Mouse (Mus musculus): Measurements from ENCODE around the gene Slco4a1. TPM values are rescaled to one million over a fixed set of nuclear protein-coding genes. Genes with fewer than 3 reads are reported as not detected.

Slco4a1 gene
- 1.7 and 2.4 TPM in 2 replicates for polyA plus RNA-seq (2015; fragmentation: Nextera tagmentation; extraction: Ambion mirVana)

DNA sequence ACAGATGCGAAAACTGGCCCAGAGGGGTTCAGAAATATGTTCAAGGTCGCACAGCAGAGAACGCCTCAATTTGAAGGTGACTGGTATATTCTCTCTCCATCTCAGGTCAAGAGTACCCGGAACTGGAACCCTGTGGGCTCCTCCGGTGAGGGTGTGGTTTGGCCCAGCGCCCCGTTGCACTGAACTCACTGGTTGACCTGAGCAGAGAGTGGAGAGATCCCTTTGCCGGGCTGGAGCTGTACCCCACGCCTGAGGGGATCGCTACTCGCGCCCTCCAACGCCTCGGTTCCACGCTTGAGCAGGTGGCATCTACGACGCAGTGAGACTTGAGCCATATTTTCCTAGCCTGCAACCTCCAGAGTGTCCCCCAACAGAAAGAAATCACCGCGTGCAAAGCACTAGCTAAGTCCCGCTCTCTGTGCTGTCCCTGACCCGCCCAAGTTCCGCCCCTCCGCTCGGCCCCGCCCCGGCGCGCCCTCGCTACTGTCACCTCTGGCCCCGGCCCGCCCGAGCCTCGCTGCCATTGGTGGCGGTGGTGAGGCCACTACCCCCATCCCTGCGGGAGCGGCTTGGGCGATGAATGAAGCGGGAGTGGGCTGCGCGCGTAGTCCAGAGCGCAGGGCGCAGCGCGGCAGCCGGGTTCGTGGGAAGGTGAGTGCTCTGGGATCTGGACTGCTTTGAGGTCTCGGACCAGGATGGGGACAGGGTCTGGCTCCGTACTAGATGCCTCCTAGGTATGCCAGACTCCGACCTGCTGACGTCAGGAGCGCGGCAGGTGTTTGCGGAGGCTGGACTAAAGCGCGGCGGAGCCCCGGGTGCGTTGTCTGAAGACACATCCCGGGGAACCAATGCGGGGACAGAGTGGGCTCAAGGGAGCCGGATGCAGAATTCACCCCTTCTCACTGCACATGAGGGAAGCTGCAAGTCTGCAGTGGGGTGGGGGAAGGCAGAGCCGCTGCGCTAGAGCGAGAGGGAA lies at the start of gene Slco4a1:
Gene Slco4a1 (plus strand): TSS at position 523 of the 976 bp plus-strand sequence.
- Histone ChIP-seq H3K4me3 (ENCODE audit: low read depth, low read length) (peak within 1 kb of the TSS; percentile 54), H3K9ac (ENCODE audit: low read depth, low read length) (peak within 1 kb of the TSS; percentile 58), H3K27ac (ENCODE audit: low read length) (no peak within 1 kb of the TSS), H3K4me1 (ENCODE audit: control insufficient read depth, insufficient read depth, low read length) (peaks cover 5% of the 10 kb centered on the region), H3K9me3 (replicated peaks; ENCODE audit: control insufficient read depth, low read length, poor library complexity, severe bottlenecking) (no peaks in the 10 kb centered on the region), H3K27me3 (ENCODE audit: control insufficient read depth, insufficient read depth, low read depth, low read length) (peaks cover 25% of the 10 kb centered on the region), H3K36me3 (ENCODE audit: control insufficient read depth, insufficient read depth, low read length) (no peaks in the 10 kb centered on the region), H3K4me2 (ENCODE audit: low read length) (peak within 1 kb of the TSS; percentile 90)
- ATAC-seq, result peak; percentile 92
- WGBS, result 1% methylated on average over 65 of the region's 65 CpGs

DNA sequence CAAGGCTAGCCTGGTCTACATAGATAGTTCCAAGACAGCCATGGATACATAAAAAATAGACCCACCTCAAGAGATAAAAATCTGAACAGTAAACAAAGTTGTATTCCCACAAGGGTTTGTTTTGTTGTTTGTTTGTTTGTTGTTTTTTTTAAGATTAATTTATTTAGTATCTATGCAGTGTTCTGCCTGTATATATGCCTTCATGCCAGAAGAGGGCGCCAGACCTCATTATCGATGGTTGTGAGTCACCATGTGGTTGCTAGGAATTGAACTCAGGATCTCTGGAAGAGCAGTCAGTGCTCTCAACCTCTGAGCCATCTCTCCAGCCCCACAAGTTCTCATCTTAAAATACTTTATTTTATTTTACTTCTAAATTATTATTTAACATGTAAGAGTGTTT lies 47.6 kb upstream of the Slco4a1 start:
- Histone ChIP-seq H3K27me3 (ENCODE audit: control insufficient read depth, insufficient read depth, low read depth, low read length) (no peaks in the 10 kb centered on the region; the same call in 1 of the 2 replicates), H3K27ac (ENCODE audit: low read length) (no peak overlapping the region), H3K4me3 (ENCODE audit: low read depth, low read length) (no peak overlapping the region), H3K9me3 (replicated peaks; ENCODE audit: control insufficient read depth, low read length, poor library complexity, severe bottlenecking) (no peaks in the 10 kb centered on the region), H3K36me3 (ENCODE audit: control insufficient read depth, insufficient read depth, low read length) (no peaks in the 10 kb centered on the region), H3K4me2 (ENCODE audit: low read length) (no peak overlapping the region), H3K4me1 (ENCODE audit: control insufficient read depth, insufficient read depth, low read length) (no peaks in the 10 kb centered on the region), H3K9ac (ENCODE audit: low read depth, low read length) (no peak overlapping the region)
- WGBS, result 33% methylated on average over 2 of the region's 2 CpGs
- ATAC-seq, result no peak

DNA sequence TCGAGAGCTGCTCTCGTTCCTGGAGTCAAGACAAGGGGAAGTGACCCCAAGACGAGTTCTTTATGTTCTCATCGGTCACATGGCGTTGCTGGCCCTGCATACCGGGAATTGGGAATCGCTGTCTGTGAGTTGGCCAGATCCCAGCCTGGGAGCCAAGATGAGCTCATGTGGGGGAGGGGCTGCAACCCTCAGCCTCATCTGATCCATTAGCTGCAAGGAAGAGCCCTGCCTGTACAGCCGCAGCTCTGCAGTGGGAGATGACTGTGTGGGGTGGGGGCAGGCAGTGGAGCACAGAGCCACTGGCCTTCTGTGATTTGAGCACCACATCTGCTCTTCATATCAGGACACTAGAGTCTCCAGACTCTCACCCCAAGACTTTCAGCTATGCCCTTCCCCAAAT lies 45.6 kb upstream of the Slco4a1 start:
- ATAC-seq, result no peak
- Histone ChIP-seq H3K4me1 (ENCODE audit: control insufficient read depth, insufficient read depth, low read length) (no peaks in the 10 kb centered on the region), H3K27ac (ENCODE audit: low read length) (no peak overlapping the region), H3K9ac (ENCODE audit: low read depth, low read length) (no peak overlapping the region), H3K36me3 (ENCODE audit: control insufficient read depth, insufficient read depth, low read length) (no peaks in the 10 kb centered on the region), H3K9me3 (replicated peaks; ENCODE audit: control insufficient read depth, low read length, poor library complexity, severe bottlenecking) (no peaks in the 10 kb centered on the region), H3K4me2 (ENCODE audit: low read length) (no peak overlapping the region), H3K4me3 (ENCODE audit: low read depth, low read length) (no peak overlapping the region), H3K27me3 (ENCODE audit: control insufficient read depth, insufficient read depth, low read depth, low read length) (no peaks in the 10 kb centered on the region; the same call in 1 of the 2 replicates)
- WGBS, result 47% methylated on average over 8 of the region's 8 CpGs

DNA sequence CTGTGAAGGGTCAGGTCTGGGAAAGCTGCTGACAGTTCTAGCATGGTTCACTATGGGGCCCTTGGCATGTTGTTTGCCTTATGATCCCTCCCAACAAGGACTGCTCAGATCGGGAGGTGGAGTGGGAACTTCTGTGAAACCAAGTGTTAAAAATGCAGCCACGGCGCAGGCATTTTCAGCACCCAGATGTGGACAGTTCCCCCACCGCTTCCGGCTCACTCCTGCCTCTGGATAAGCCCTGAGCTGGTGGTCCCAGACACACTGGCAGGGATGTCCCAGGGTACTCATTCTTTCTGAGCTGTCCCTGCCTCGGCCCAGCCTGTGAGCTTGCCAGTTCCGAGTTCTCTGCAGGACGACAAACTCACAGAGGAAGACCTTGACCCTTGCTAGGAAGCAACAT lies 45.0 kb upstream of the Slco4a1 start:
- no peaks in the 10 kb centered on the region for H3K4me1 ChIP-seq (ENCODE audit: control insufficient read depth, insufficient read depth, low read length)
- no peaks in the 10 kb centered on the region for H3K9me3 ChIP-seq (replicated peaks; ENCODE audit: control insufficient read depth, low read length, poor library complexity, severe bottlenecking)
- ATAC-seq, result no peak
- no peaks in the 10 kb centered on the region for H3K36me3 ChIP-seq (ENCODE audit: control insufficient read depth, insufficient read depth, low read length)
- no peak overlapping the region for H3K4me3 ChIP-seq (ENCODE audit: low read depth, low read length)
- H3K4me2 ChIP-seq (ENCODE audit: low read length), result no peak overlapping the region
- no peak overlapping the region for H3K9ac ChIP-seq (ENCODE audit: low read depth, low read length)
- no peak overlapping the region for H3K27ac ChIP-seq (ENCODE audit: low read length)
- 9% methylated on average over 8 of the region's 8 CpGs for WGBS
- H3K27me3 ChIP-seq (ENCODE audit: control insufficient read depth, insufficient read depth, low read depth, low read length), result no peaks in the 10 kb centered on the region; the same call in 1 of the 2 replicates

DNA sequence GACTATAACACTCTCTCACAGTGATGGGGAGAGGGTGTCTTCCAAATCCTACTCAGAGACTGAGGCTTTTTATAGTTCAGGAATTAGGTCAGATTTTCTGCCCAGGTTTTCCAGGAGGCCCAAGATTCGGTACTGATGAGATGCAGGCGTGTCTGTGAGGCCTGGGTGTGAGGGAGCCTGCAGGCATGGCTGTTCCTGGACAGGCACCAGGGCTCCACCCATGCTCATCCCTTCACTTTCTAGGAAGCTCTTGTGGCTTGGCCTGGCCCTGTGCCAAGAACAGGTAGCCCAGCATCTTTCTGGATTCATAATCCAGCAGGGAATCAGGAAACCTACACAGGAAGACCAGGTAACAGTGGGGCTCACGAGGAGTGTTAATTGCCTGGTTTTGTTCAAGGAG lies 40.4 kb upstream of the Slco4a1 start:
- ATAC-seq, result no peak
- Histone ChIP-seq H3K4me1 (ENCODE audit: control insufficient read depth, insufficient read depth, low read length) (no peaks in the 10 kb centered on the region), H3K9ac (ENCODE audit: low read depth, low read length) (no peak overlapping the region), H3K27ac (ENCODE audit: low read length) (no peak overlapping the region), H3K4me3 (ENCODE audit: low read depth, low read length) (no peak overlapping the region), H3K36me3 (ENCODE audit: control insufficient read depth, insufficient read depth, low read length) (no peaks in the 10 kb centered on the region), H3K9me3 (replicated peaks; ENCODE audit: control insufficient read depth, low read length, poor library complexity, severe bottlenecking) (no peaks in the 10 kb centered on the region), H3K27me3 (ENCODE audit: control insufficient read depth, insufficient read depth, low read depth, low read length) (no peaks in the 10 kb centered on the region), H3K4me2 (ENCODE audit: low read length) (no peak overlapping the region)
- WGBS, result 55% methylated on average over 3 of the region's 3 CpGs

DNA sequence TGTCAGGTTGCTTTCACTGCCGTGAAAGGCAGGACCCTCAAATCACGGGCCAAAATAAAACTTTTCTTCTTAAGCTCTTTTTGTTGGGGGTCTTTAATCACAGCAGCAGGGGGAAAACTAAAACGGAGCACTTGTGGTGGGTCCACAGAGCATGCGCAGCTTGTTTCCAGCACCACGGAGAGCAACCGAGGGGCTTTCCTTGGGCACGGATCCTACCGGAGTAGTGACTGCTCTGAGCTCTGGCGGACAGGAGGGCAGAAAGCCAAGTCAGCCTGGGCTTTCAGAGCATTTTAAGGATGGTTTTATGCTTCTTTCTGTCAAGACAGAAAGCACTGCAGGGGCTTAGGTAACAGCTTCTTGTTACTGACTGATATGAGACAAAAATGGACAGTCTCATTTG lies 38.3 kb upstream of the Slco4a1 start:
- Histone ChIP-seq H3K9me3 (replicated peaks; ENCODE audit: control insufficient read depth, low read length, poor library complexity, severe bottlenecking) (no peaks in the 10 kb centered on the region), H3K4me2 (ENCODE audit: low read length) (no peak overlapping the region), H3K27me3 (ENCODE audit: control insufficient read depth, insufficient read depth, low read depth, low read length) (no peaks in the 10 kb centered on the region), H3K27ac (ENCODE audit: low read length) (no peak overlapping the region), H3K9ac (ENCODE audit: low read depth, low read length) (no peak overlapping the region), H3K4me3 (ENCODE audit: low read depth, low read length) (no peak overlapping the region), H3K36me3 (ENCODE audit: control insufficient read depth, insufficient read depth, low read length) (no peaks in the 10 kb centered on the region), H3K4me1 (ENCODE audit: control insufficient read depth, insufficient read depth, low read length) (no peaks in the 10 kb centered on the region)
- no peak for ATAC-seq
- 11% methylated on average over 9 of the region's 9 CpGs for whole genome bisulfite sequencing

DNA sequence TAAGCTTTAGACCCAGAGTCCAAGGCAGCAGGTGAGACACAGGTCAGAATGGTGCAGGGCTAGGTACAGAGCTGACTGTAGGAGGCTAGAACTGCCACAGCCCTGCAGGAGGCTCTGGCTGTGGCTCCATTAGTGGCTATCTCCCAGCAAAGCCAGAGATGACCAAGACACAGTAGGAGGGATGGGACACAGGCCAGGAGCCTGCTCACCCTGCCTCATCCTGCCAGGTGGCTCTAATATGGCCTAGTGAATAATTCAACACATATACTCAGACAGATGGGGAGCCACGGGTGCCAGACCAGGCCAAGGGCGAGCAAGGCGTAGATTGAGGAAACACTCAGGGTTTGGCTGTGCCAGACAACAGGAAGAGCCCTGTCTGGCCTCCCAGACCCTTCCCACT lies 35.4 kb upstream of the Slco4a1 start:
- no peak for ATAC-seq
- no peaks in the 10 kb centered on the region for H3K36me3 ChIP-seq (ENCODE audit: control insufficient read depth, insufficient read depth, low read length)
- H3K4me2 ChIP-seq (ENCODE audit: low read length), result no peak overlapping the region
- H3K27ac ChIP-seq (ENCODE audit: low read length), result no peak overlapping the region
- no peak overlapping the region for H3K4me3 ChIP-seq (ENCODE audit: low read depth, low read length)
- no peak overlapping the region for H3K9ac ChIP-seq (ENCODE audit: low read depth, low read length)
- H3K4me1 ChIP-seq (ENCODE audit: control insufficient read depth, insufficient read depth, low read length), result no peaks in the 10 kb centered on the region
- H3K27me3 ChIP-seq (ENCODE audit: control insufficient read depth, insufficient read depth, low read depth, low read length), result no peaks in the 10 kb centered on the region
- WGBS, result 80% methylated on average over 3 of the region's 3 CpGs
- no peaks in the 10 kb centered on the region for H3K9me3 ChIP-seq (replicated peaks; ENCODE audit: control insufficient read depth, low read length, poor library complexity, severe bottlenecking)

DNA sequence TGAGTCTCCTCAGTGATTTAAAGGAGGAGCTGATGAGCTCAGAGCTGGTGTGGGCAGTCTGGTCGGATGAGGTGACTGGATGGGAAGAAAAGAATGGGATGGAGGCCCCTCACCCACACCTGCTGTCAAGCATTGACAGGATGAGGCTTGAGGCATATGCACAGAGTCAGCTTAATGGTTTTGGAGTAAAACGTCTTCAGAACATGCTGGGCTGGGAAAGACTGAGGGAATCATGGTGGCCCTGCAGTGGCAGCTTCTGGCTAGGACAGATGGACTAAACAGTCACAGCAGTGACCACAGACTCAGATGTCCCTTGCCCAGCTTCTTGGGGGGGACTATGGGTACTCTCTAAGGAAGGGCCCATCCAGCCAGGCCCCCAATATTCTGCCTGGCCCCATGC lies 30.9 kb upstream of the Slco4a1 start:
- Histone ChIP-seq H3K4me1 (ENCODE audit: control insufficient read depth, insufficient read depth, low read length) (peaks cover 3% of the 10 kb centered on the region), H3K27ac (ENCODE audit: low read length) (no peak overlapping the region), H3K9ac (ENCODE audit: low read depth, low read length) (no peak overlapping the region), H3K4me3 (ENCODE audit: low read depth, low read length) (no peak overlapping the region), H3K4me2 (ENCODE audit: low read length) (no peak overlapping the region), H3K9me3 (replicated peaks; ENCODE audit: control insufficient read depth, low read length, poor library complexity, severe bottlenecking) (no peaks in the 10 kb centered on the region), H3K36me3 (ENCODE audit: control insufficient read depth, insufficient read depth, low read length) (no peaks in the 10 kb centered on the region), H3K27me3 (ENCODE audit: control insufficient read depth, insufficient read depth, low read depth, low read length) (no peaks in the 10 kb centered on the region)
- 35% methylated on average over 2 of the region's 2 CpGs for WGBS
- no peak for ATAC-seq

DNA sequence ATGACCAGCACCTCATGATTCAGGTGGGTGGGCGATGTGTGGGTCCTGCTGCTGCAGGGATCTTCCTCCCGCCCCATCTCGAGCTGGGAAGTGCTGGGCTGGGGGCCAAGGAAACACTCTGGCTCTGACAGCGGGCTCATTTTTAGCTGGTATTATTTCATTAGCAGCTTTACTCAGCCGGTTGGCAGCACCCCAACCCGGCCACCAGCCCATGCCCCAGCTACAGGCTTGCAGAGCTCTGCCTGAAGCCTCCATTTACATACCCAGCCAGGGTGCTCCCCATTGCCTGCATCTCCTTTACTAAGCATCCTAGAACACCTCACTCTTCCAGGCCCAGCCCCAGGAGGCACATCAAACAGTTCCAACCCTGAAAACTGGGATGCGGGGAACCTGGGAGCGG lies 29.0 kb upstream of the Slco4a1 start:
- Histone ChIP-seq H3K27me3 (ENCODE audit: control insufficient read depth, insufficient read depth, low read depth, low read length) (no peaks in the 10 kb centered on the region), H3K36me3 (ENCODE audit: control insufficient read depth, insufficient read depth, low read length) (no peaks in the 10 kb centered on the region), H3K9ac (ENCODE audit: low read depth, low read length) (no peak overlapping the region), H3K4me2 (ENCODE audit: low read length) (no peak overlapping the region), H3K27ac (ENCODE audit: low read length) (no peak overlapping the region), H3K9me3 (replicated peaks; ENCODE audit: control insufficient read depth, low read length, poor library complexity, severe bottlenecking) (no peaks in the 10 kb centered on the region), H3K4me3 (ENCODE audit: low read depth, low read length) (no peak overlapping the region), H3K4me1 (ENCODE audit: control insufficient read depth, insufficient read depth, low read length) (peaks cover 3% of the 10 kb centered on the region)
- 59% methylated on average over 8 of the region's 8 CpGs for WGBS
- ATAC-seq, result no peak

Measured in midbrain, embryonic 16.5 days (tissue).